Mouse (Mus musculus) ES-Bruce4 (cell line): ENCODE data around the gene Insc.

ENCODE experiments used
- CTCF ChIP-seq: IDR thresholded peaks from one replicate; pipeline ENCODE4 v1.8.1; 2011; ENCODE audit warnings: low read depth, low read length
- EP300 ChIP-seq: IDR thresholded peaks from 2 replicates; pipeline ENCODE4 v1.6.1; 2011; ENCODE audit warnings: low read depth, low read length; ENCODE audit not compliant: insufficient read depth
- POLR2A ChIP-seq: IDR thresholded peaks from one replicate; pipeline ENCODE4 v1.8.1; 2011; ENCODE audit warnings: low read length; ENCODE audit not compliant: insufficient read depth

DNA sequence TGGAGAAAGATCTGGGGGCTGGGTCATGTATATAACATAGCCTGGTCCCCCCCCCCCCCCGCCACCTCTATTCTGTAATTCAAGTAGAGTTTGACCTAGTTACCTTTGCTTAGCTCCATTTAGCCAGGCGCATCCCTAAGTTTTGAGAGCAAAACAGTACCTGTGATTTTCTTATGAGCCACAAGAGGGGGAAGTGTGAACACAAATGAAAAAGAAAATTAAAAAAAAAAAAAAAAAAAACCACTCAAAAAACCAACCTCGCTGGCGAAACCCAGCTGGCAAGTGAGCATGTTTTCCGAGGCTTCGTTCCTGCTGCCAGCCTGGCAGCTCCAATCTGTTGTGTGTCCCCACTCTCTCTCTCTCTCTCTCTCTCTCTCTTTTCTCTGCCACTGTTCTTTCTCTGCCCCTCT, 130.5 kb downstream of the Insc start:
- no peak for TF ChIP-seq CTCF
- TF ChIP-seq EP300, result no peak
- TF ChIP-seq POLR2A, result no peak
